Mouse (Mus musculus) neural tube, embryonic 11.5 days (tissue): ENCODE data around the gene 4930568D16Rik. TPM values are rescaled to one million over a fixed set of nuclear protein-coding genes. Genes with fewer than 3 reads are reported as not detected.

Source experiments
- ATAC-seq: fragments of 200-750 bp; cut with Nextera tagmentation; 2 replicates; pipeline ENCODE4 v1.8.0; 2017; ENCODE audit warnings: moderate number of reproducible peaks, mild to moderate bottlenecking, moderate TSS enrichment, moderate library complexity; ENCODE audit not compliant: insufficient read depth, low FRiP score, low TSS enrichment
- DNase-seq: peaks from one replicate; pipeline ENCODE4 v3.0.0-alpha.2; 2015; ENCODE audit warnings: low spot score
- H3K27ac ChIP-seq: fragments of 300-500 bp; sonication (generic); 2 replicates; pipeline ENCODE4 v1.5.1; 2014; ENCODE audit warnings: low read depth, mild to moderate bottlenecking, low read length
- H3K27me3 ChIP-seq: fragments of 300-500 bp; sonication (generic); 2 replicates; pipeline ENCODE4 v1.6.1; 2014; ENCODE audit warnings: mild to moderate bottlenecking, low read length, mixed read lengths; ENCODE audit not compliant: control insufficient read depth, insufficient read depth
- H3K36me3 ChIP-seq: fragments of 300-500 bp; sonication (generic); 2 replicates; pipeline ENCODE4 v1.6.1; 2014; ENCODE audit warnings: mild to moderate bottlenecking, low read length, moderate library complexity, mixed read lengths; ENCODE audit not compliant: control insufficient read depth, insufficient read depth
- H3K4me1 ChIP-seq: fragments of 300-500 bp; sonication (generic); 2 replicates; pipeline ENCODE4 v1.6.1; 2014; ENCODE audit warnings: low read length, mixed read lengths; ENCODE audit not compliant: control insufficient read depth, insufficient read depth
- H3K4me2 ChIP-seq: fragments of 300-500 bp; sonication (generic); 2 replicates; pipeline ENCODE4 v1.6.1; 2014; ENCODE audit warnings: low read depth, mild to moderate bottlenecking, moderate library complexity
- H3K4me3 ChIP-seq: fragments of 300-500 bp; sonication (generic); 2 replicates; pipeline ENCODE4 v1.5.1; 2014; ENCODE audit warnings: low read depth, low read length
- H3K9ac ChIP-seq: fragments of 300-500 bp; sonication (generic); 2 replicates; pipeline ENCODE4 v1.6.1; 2014; ENCODE audit warnings: mild to moderate bottlenecking, low read length
- H3K9me3 ChIP-seq: fragments of 300-500 bp; sonication (generic); 2 replicates; pipeline ENCODE4 v1.6.1; 2016; ENCODE audit warnings: low read length; ENCODE audit not compliant: control insufficient read depth
- WGBS: fragments of 180-500 bp; shearing (Covaris S2); extraction: QIAGEN DNeasy Blood & Tissue Kit; methylation state at CpG from one replicate; pipeline ENCODE4 v1.1.7; 2014; 5-methylcytosine and 5-hydroxymethylcytosine counted together
- polyA plus RNA-seq: library from polyadenylated mRNA; unstranded; fragments of >200 nt; fragmentation: Nextera tagmentation; extraction: Ambion mirVana; gene quantifications from 2 replicates; pipeline ENCODE4 v1.2.1, GENCODE M21; 2014

Gene 4930568D16Rik
- polyA plus RNA-seq, 1 experiment from 2014 or later, result not detected

GRCm38 (mm10) chr2:35325930-35326329 is 41.6 kb downstream of the 4930568D16Rik start:
- Histone ChIP-seq H3K9me3 (no peaks in the 10 kb centered on the region), H3K27me3 (no peaks in the 10 kb centered on the region), H3K36me3 (no peaks in the 10 kb centered on the region), H3K4me3 (no peak overlapping the region), H3K27ac (no peak overlapping the region), H3K9ac (no peak overlapping the region), H3K4me2 (no peak overlapping the region), H3K4me1 (no peaks in the 10 kb centered on the region)
- no peak for DNase-seq
- 75% methylated on average over 10 of the region's 10 CpGs for WGBS
- no peak for ATAC-seq

DNA sequence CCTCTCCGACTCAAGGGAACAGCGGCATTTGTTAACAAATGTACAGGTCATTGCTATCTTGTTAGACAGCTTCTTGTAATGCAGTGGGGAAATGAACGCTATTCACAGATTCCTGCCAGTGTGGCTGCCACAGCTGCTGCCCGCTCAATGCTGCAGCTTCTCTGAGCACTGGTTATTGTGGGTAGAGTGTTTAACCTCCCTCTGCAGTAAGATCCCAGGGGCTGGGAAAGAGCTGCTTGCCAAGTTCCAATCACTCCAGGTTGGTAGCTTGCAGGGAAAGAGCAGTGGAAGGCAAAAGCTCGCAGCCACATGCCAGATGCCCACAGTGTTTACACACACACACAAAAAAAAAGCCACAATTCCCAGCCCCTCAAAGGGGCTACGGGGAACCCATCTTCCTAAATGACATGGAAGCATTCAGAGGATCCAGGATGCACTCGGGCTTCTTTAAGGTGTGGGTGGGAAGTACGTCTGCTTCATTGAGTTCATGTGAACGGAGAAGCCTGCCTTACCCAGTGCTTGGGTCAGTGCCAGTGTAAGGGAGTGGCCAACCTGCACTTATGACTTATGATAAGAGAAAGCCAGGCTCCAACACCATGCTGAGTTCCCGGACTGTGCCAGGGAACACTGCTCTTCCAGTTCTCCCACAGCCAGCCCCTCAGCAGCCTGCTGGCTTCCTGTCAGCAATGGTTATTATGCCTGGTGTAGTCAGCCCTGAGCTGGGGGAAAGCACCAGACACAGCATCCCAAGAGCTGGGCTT is 44.9 kb downstream of the 4930568D16Rik start:
- Histone ChIP-seq H3K27me3 (no peaks in the 10 kb centered on the region), H3K4me2 (no peak overlapping the region), H3K27ac (no peak overlapping the region), H3K4me3 (no peak overlapping the region), H3K36me3 (no peaks in the 10 kb centered on the region), H3K9ac (no peak overlapping the region), H3K4me1 (no peaks in the 10 kb centered on the region), H3K9me3 (no peaks in the 10 kb centered on the region)
- ATAC-seq (no peak), DNase-seq (no peak)
- 86% methylated on average over 10 of the region's 10 CpGs for WGBS

GRCm38 (mm10) chr2:35320399-35320798 is 47.1 kb downstream of the 4930568D16Rik start:
- H3K4me3 ChIP-seq, result no peak overlapping the region
- H3K9me3 ChIP-seq, result no peaks in the 10 kb centered on the region
- no peak overlapping the region for H3K9ac ChIP-seq
- no peaks in the 10 kb centered on the region for H3K4me1 ChIP-seq
- 91% methylated on average over 15 of the region's 15 CpGs for WGBS
- H3K27ac ChIP-seq, result no peak overlapping the region
- no peaks in the 10 kb centered on the region for H3K36me3 ChIP-seq
- DNase-seq, result no peak
- H3K27me3 ChIP-seq, result no peaks in the 10 kb centered on the region
- no peak overlapping the region for H3K4me2 ChIP-seq
- ATAC-seq, result no peak

GRCm38 (mm10) chr2:35318405-35318804 is 49.1 kb downstream of the 4930568D16Rik start:
- ATAC-seq (no peak), DNase-seq (no peak)
- Histone ChIP-seq H3K4me3 (no peak overlapping the region), H3K4me1 (no peaks in the 10 kb centered on the region), H3K4me2 (no peak overlapping the region), H3K9me3 (no peaks in the 10 kb centered on the region), H3K27me3 (no peaks in the 10 kb centered on the region), H3K36me3 (no peaks in the 10 kb centered on the region), H3K9ac (no peak overlapping the region), H3K27ac (no peak overlapping the region)
- WGBS, result 88% methylated on average over 12 of the region's 12 CpGs

DNA sequence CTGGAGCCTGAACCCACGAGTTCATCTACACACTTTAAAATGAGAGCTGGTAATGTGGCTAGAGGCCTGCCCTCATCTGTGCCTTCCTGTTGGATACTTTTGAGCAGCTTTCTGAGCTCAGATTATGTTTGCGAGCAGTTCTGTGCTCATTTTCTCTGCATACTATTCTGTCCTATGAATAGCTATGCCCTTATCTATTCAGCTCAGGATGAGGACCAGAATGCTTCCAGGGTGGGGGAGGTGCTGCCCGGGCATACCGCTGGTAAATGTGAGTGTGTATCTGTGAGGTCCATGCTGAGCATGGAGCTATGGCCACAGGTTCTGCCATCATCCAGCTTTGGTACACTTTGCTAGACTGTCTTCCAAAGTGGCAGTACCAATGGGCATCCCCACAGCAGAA is 49.9 kb downstream of the 4930568D16Rik start:
- WGBS, result 83% methylated on average over 4 of the region's 4 CpGs
- no peaks in the 10 kb centered on the region for H3K4me1 ChIP-seq
- no peak overlapping the region for H3K27ac ChIP-seq
- H3K9me3 ChIP-seq, result no peaks in the 10 kb centered on the region
- H3K36me3 ChIP-seq, result no peaks in the 10 kb centered on the region
- no peak for DNase-seq
- ATAC-seq, result no peak
- H3K27me3 ChIP-seq, result no peaks in the 10 kb centered on the region
- no peak overlapping the region for H3K9ac ChIP-seq
- no peak overlapping the region for H3K4me3 ChIP-seq
- no peak overlapping the region for H3K4me2 ChIP-seq

DNA sequence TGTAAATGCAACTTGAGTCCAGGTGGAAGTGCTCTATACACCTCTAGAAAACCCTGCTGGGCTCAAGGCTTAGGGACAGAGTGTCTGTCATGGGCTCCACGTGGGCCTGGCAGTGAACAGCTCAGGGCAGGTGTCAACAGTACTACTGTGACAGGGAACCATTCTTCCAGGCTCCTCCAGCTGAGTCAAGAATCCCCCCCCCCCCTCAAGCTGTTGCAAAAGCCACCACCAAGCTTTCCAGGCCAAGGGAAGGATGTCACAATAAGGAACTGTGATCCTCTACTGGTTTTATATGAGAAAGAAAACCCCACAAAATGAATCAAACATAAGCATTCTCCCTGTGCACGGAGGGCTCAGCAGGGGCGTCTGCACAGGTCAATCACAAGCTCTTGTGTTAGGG is 53.2 kb downstream of the 4930568D16Rik start:
- ATAC-seq (no peak), DNase-seq (no peak)
- H3K4me3 ChIP-seq, result no peak overlapping the region
- no peaks in the 10 kb centered on the region for H3K27me3 ChIP-seq
- no peaks in the 10 kb centered on the region for H3K9me3 ChIP-seq
- H3K27ac ChIP-seq, result no peak overlapping the region
- no peak overlapping the region for H3K4me2 ChIP-seq
- no peaks in the 10 kb centered on the region for H3K36me3 ChIP-seq
- H3K4me1 ChIP-seq, result no peaks in the 10 kb centered on the region
- 55% methylated on average over 3 of the region's 3 CpGs for WGBS
- H3K9ac ChIP-seq, result no peak overlapping the region

DNA sequence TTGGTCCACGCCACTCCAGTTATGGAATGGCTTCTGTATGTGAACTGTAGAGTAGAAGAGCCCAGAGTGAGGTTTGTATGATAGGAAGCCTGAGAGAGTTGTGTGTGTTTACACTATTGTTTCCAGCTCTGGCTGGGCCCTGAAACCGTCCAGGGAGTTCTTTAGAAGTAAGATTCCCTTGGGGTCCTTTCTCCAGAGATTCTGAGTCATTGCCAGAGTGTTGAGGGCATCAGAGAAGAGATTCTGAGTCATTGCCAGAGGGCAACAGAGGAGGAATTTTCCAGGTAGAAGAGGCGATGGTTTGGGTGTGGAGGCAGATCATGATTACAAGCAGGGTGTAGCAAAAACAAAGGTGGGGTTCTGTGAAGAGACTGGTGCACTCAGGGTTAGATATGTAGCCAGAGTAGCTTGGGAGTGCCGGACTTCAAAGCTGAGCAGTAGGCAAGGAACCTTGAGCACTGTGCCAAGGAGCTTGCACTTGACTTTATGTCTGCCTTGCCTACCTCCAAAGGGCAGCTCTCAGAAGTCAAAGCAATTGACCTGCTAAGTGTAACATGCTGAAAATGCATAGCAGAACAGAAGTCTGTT is 57.5 kb downstream of the 4930568D16Rik start:
- H3K27ac ChIP-seq, result no peak overlapping the region
- DNase-seq, result no peak
- no peaks in the 10 kb centered on the region for H3K36me3 ChIP-seq
- no peaks in the 10 kb centered on the region for H3K4me1 ChIP-seq
- no peak overlapping the region for H3K4me3 ChIP-seq
- H3K9me3 ChIP-seq, result no peaks in the 10 kb centered on the region
- H3K4me2 ChIP-seq, result no peak overlapping the region
- no peak overlapping the region for H3K9ac ChIP-seq
- H3K27me3 ChIP-seq, result no peaks in the 10 kb centered on the region
- 78% methylated on average over 4 of the region's 4 CpGs for WGBS
- ATAC-seq, result no peak

- no peak overlapping the region for H3K4me3 ChIP-seq
- no peak overlapping the region for H3K4me2 ChIP-seq
- H3K9me3 ChIP-seq, result no peaks in the 10 kb centered on the region
- DNase-seq (no peak), ATAC-seq (no peak)
- no peaks in the 10 kb centered on the region for H3K4me1 ChIP-seq
- no peak overlapping the region for H3K9ac ChIP-seq
- WGBS, result 69% methylated on average over 1 of the region's 1 CpGs
- no peaks in the 10 kb centered on the region for H3K36me3 ChIP-seq
- no peak overlapping the region for H3K27ac ChIP-seq
- no peaks in the 10 kb centered on the region for H3K27me3 ChIP-seq
Observed at GRCm38 (mm10) chr2:35308166-35308565, 59.4 kb downstream of the 4930568D16Rik start.
